Mouse (Mus musculus): ENCODE results near the gene Btbd6. TPM values are rescaled to one million over a fixed set of nuclear protein-coding genes. Genes with fewer than 3 reads are reported as not detected.
A peak's percentile ranks its signal among the peaks of the same experiment; 100 is the strongest.

Gene Btbd6
- polyA plus RNA-seq, 1 experiment, result 9.0 TPM

- Histone ChIP-seq H3K4me1 (ENCODE audit: control insufficient read depth, insufficient read depth, low read length) (no peaks in the 10 kb centered on the region), H3K27ac (ENCODE audit: insufficient read depth, low read length) (no peak overlapping the region), H3K4me3 (ENCODE audit: insufficient read depth, low read length) (no peak overlapping the region)
- no peak for TF ChIP-seq CTCF (IDR thresholded peaks at IDR 0.05; ENCODE audit: borderline replicate concordance, insufficient read depth, low read length)
- TF ChIP-seq POLR2A (IDR thresholded peaks at IDR 0.05; ENCODE audit: low read depth, low read length), result no peak
Observed at GRCm38 (mm10) chr12:112974736-112975135, 1.5 kb upstream of the Btbd6 start.

- no peak overlapping the region for H3K27ac ChIP-seq (ENCODE audit: insufficient read depth, low read length)
- H3K4me1 ChIP-seq (ENCODE audit: control insufficient read depth, insufficient read depth, low read length), result no peaks in the 10 kb centered on the region
- TF ChIP-seq POLR2A (IDR thresholded peaks at IDR 0.05; ENCODE audit: low read depth, low read length), result no peak
- TF ChIP-seq CTCF (IDR thresholded peaks at IDR 0.05; ENCODE audit: borderline replicate concordance, insufficient read depth, low read length), result no peak
- H3K4me3 ChIP-seq (ENCODE audit: insufficient read depth, low read length), result peak overlapping the region; percentile 53
Observed at GRCm38 (mm10) chr12:112977156-112977555, 874 bp downstream of the Btbd6 start.

- Histone ChIP-seq H3K27ac (ENCODE audit: insufficient read depth, low read length) (no peak overlapping the region), H3K4me1 (ENCODE audit: control insufficient read depth, insufficient read depth, low read length) (no peaks in the 10 kb centered on the region), H3K4me3 (ENCODE audit: insufficient read depth, low read length) (no peak overlapping the region)
- TF ChIP-seq POLR2A (IDR thresholded peaks at IDR 0.05; ENCODE audit: low read depth, low read length) (no peak), CTCF (IDR thresholded peaks at IDR 0.05; ENCODE audit: borderline replicate concordance, insufficient read depth, low read length) (no peak)
Observed at GRCm38 (mm10) chr12:112982031-112982430, 5.7 kb downstream of the Btbd6 start.

GRCm38 (mm10) chr12:112985346-112985745 lies 9.1 kb downstream of the Btbd6 start:
- no peak overlapping the region for H3K4me3 ChIP-seq (ENCODE audit: insufficient read depth, low read length)
- no peak overlapping the region for H3K27ac ChIP-seq (ENCODE audit: insufficient read depth, low read length)
- TF ChIP-seq POLR2A (IDR thresholded peaks at IDR 0.05; ENCODE audit: low read depth, low read length), result no peak
- no peak for TF ChIP-seq CTCF (IDR thresholded peaks at IDR 0.05; ENCODE audit: borderline replicate concordance, insufficient read depth, low read length)
- no peaks in the 10 kb centered on the region for H3K4me1 ChIP-seq (ENCODE audit: control insufficient read depth, insufficient read depth, low read length)

GRCm38 (mm10) chr12:112987877-112988276 lies 11.6 kb downstream of the Btbd6 start:
- no peak overlapping the region for H3K27ac ChIP-seq (ENCODE audit: insufficient read depth, low read length)
- TF ChIP-seq POLR2A (IDR thresholded peaks at IDR 0.05; ENCODE audit: low read depth, low read length), result no peak
- TF ChIP-seq CTCF (IDR thresholded peaks at IDR 0.05; ENCODE audit: borderline replicate concordance, insufficient read depth, low read length), result peak; percentile 8; the same call in 1 of the 2 replicates
- H3K4me3 ChIP-seq (ENCODE audit: insufficient read depth, low read length), result no peak overlapping the region
- H3K4me1 ChIP-seq (ENCODE audit: control insufficient read depth, insufficient read depth, low read length), result peaks cover 9% of the 10 kb centered on the region

GRCm38 (mm10) chr12:112990706-112991405 lies 14.6 kb downstream of the Btbd6 start:
- no peak for TF ChIP-seq CTCF (IDR thresholded peaks at IDR 0.05; ENCODE audit: borderline replicate concordance, insufficient read depth, low read length)
- TF ChIP-seq POLR2A (IDR thresholded peaks at IDR 0.05; ENCODE audit: low read depth, low read length), result no peak
- Histone ChIP-seq H3K4me3 (ENCODE audit: insufficient read depth, low read length) (no peak overlapping the region), H3K4me1 (ENCODE audit: control insufficient read depth, insufficient read depth, low read length) (peaks cover 9% of the 10 kb centered on the region), H3K27ac (ENCODE audit: insufficient read depth, low read length) (peak overlapping the region; percentile 35; the same call in 1 of the 2 replicates)

GRCm38 (mm10) chr12:112991444-112991843 lies 15.2 kb downstream of the Btbd6 start:
- H3K4me3 ChIP-seq (ENCODE audit: insufficient read depth, low read length), result no peak overlapping the region
- H3K4me1 ChIP-seq (ENCODE audit: control insufficient read depth, insufficient read depth, low read length), result peaks cover 9% of the 10 kb centered on the region
- TF ChIP-seq POLR2A (IDR thresholded peaks at IDR 0.05; ENCODE audit: low read depth, low read length), result no peak
- TF ChIP-seq CTCF (IDR thresholded peaks at IDR 0.05; ENCODE audit: borderline replicate concordance, insufficient read depth, low read length), result no peak
- no peak overlapping the region for H3K27ac ChIP-seq (ENCODE audit: insufficient read depth, low read length)

GRCm38 (mm10) chr12:112994153-112994552 lies 17.9 kb downstream of the Btbd6 start:
- TF ChIP-seq POLR2A (IDR thresholded peaks at IDR 0.05; ENCODE audit: low read depth, low read length), result no peak
- TF ChIP-seq CTCF (IDR thresholded peaks at IDR 0.05; ENCODE audit: borderline replicate concordance, insufficient read depth, low read length), result no peak
- Histone ChIP-seq H3K4me1 (ENCODE audit: control insufficient read depth, insufficient read depth, low read length) (peaks cover 14% of the 10 kb centered on the region), H3K27ac (ENCODE audit: insufficient read depth, low read length) (no peak overlapping the region), H3K4me3 (ENCODE audit: insufficient read depth, low read length) (no peak overlapping the region)

- Histone ChIP-seq H3K4me3 (ENCODE audit: insufficient read depth, low read length) (peak overlapping the region; percentile 92), H3K27ac (ENCODE audit: insufficient read depth, low read length) (peak overlapping the region; percentile 97), H3K4me1 (ENCODE audit: control insufficient read depth, insufficient read depth, low read length) (0 out of 2 replicates have a peak, but pooled peaks cover 6% of the 10 kb centered on the region)
- no peak for TF ChIP-seq CTCF (IDR thresholded peaks at IDR 0.05; ENCODE audit: borderline replicate concordance, insufficient read depth, low read length)
- no peak for TF ChIP-seq POLR2A (IDR thresholded peaks at IDR 0.05; ENCODE audit: low read depth, low read length)
Observed at GRCm38 (mm10) chr12:112999569-113000293, 23.4 kb downstream of the Btbd6 start.
